Mouse (Mus musculus): ENCODE results near the gene Kxd1. TPM values are rescaled to one million over a fixed set of nuclear protein-coding genes. Genes with fewer than 3 reads are reported as not detected.

Gene Kxd1
- polyA plus RNA-seq, 1 experiment: 40.2 TPM

GRCm38 (mm10) chr8:70464162-70464561 lies 63.6 kb downstream of the Kxd1 start:
- peaks cover 99% of the 10 kb centered on the region for H3K36me3 ChIP-seq (replicated peaks; ENCODE audit: low read length)
- H3K4me3 ChIP-seq (replicated peaks): no peak overlapping the region
- H3K9me3 ChIP-seq: peaks cover 8% of the 10 kb centered on the region
- H3K4me1 ChIP-seq: peaks cover 92% of the 10 kb centered on the region
- no peaks in the 10 kb centered on the region for H3K27me3 ChIP-seq (replicated peaks)
- TF ChIP-seq FLI1 (IDR thresholded peaks at IDR 0.05; ENCODE audit: low read length): no peak
- no peak for TF ChIP-seq GATA1 (IDR thresholded peaks at IDR 0.05; ENCODE audit: borderline replicate concordance, low read length)

- Histone ChIP-seq H3K4me1 (peaks cover 90% of the 10 kb centered on the region), H3K4me3 (replicated peaks) (no peak overlapping the region), H3K27me3 (replicated peaks) (no peaks in the 10 kb centered on the region), H3K9me3 (peaks cover 8% of the 10 kb centered on the region), H3K36me3 (replicated peaks; ENCODE audit: low read length) (peaks cover 95% of the 10 kb centered on the region)
- TF ChIP-seq GATA1 (IDR thresholded peaks at IDR 0.05; ENCODE audit: borderline replicate concordance, low read length): no peak
- TF ChIP-seq FLI1 (IDR thresholded peaks at IDR 0.05; ENCODE audit: low read length): no peak
Measured at GRCm38 (mm10) chr8:70463306-70463705, 64.5 kb downstream of the Kxd1 start.

- TF ChIP-seq GATA1 (IDR thresholded peaks at IDR 0.05; ENCODE audit: borderline replicate concordance, low read length) (no peak), FLI1 (IDR thresholded peaks at IDR 0.05; ENCODE audit: low read length) (no peak)
- Histone ChIP-seq H3K4me1 (peaks cover 90% of the 10 kb centered on the region), H3K36me3 (replicated peaks; ENCODE audit: low read length) (peaks cover 95% of the 10 kb centered on the region), H3K9me3 (peaks cover 8% of the 10 kb centered on the region), H3K4me3 (replicated peaks) (no peak overlapping the region), H3K27me3 (replicated peaks) (no peaks in the 10 kb centered on the region)
Measured at GRCm38 (mm10) chr8:70462516-70462813, 65.3 kb downstream of the Kxd1 start.

- no peak overlapping the region for H3K4me3 ChIP-seq (replicated peaks)
- no peak for TF ChIP-seq GATA1 (IDR thresholded peaks at IDR 0.05; ENCODE audit: borderline replicate concordance, low read length)
- no peak for TF ChIP-seq FLI1 (IDR thresholded peaks at IDR 0.05; ENCODE audit: low read length)
- H3K9me3 ChIP-seq: peaks cover 8% of the 10 kb centered on the region
- peaks cover 90% of the 10 kb centered on the region for H3K4me1 ChIP-seq
- peaks cover 95% of the 10 kb centered on the region for H3K36me3 ChIP-seq (replicated peaks; ENCODE audit: low read length)
- no peaks in the 10 kb centered on the region for H3K27me3 ChIP-seq (replicated peaks)
Measured at GRCm38 (mm10) chr8:70461765-70462515, 65.8 kb downstream of the Kxd1 start.

- H3K9me3 ChIP-seq: peaks cover 8% of the 10 kb centered on the region
- H3K4me3 ChIP-seq (replicated peaks): no peak overlapping the region
- peaks cover 86% of the 10 kb centered on the region for H3K4me1 ChIP-seq
- TF ChIP-seq GATA1 (IDR thresholded peaks at IDR 0.05; ENCODE audit: borderline replicate concordance, low read length): no peak
- TF ChIP-seq FLI1 (IDR thresholded peaks at IDR 0.05; ENCODE audit: low read length): no peak
- no peaks in the 10 kb centered on the region for H3K27me3 ChIP-seq (replicated peaks)
- peaks cover 95% of the 10 kb centered on the region for H3K36me3 ChIP-seq (replicated peaks; ENCODE audit: low read length)
Measured at GRCm38 (mm10) chr8:70460606-70461005, 67.2 kb downstream of the Kxd1 start.

GRCm38 (mm10) chr8:70460199-70460598 lies 67.6 kb downstream of the Kxd1 start:
- Histone ChIP-seq H3K27me3 (replicated peaks) (no peaks in the 10 kb centered on the region), H3K9me3 (peaks cover 8% of the 10 kb centered on the region), H3K36me3 (replicated peaks; ENCODE audit: low read length) (peaks cover 95% of the 10 kb centered on the region), H3K4me3 (replicated peaks) (peak overlapping the region; percentile 51), H3K4me1 (peaks cover 86% of the 10 kb centered on the region)
- TF ChIP-seq GATA1 (IDR thresholded peaks at IDR 0.05; ENCODE audit: borderline replicate concordance, low read length): no peak
- TF ChIP-seq FLI1 (IDR thresholded peaks at IDR 0.05; ENCODE audit: low read length): no peak

- TF ChIP-seq GATA1 (IDR thresholded peaks at IDR 0.05; ENCODE audit: borderline replicate concordance, low read length): no peak
- no peak for TF ChIP-seq FLI1 (IDR thresholded peaks at IDR 0.05; ENCODE audit: low read length)
- Histone ChIP-seq H3K27me3 (replicated peaks) (no peaks in the 10 kb centered on the region), H3K36me3 (replicated peaks; ENCODE audit: low read length) (peaks cover 93% of the 10 kb centered on the region), H3K4me1 (peaks cover 83% of the 10 kb centered on the region), H3K9me3 (peaks cover 8% of the 10 kb centered on the region), H3K4me3 (replicated peaks) (no peak overlapping the region)
Measured at GRCm38 (mm10) chr8:70459636-70460035, 68.1 kb downstream of the Kxd1 start.

- peaks cover 85% of the 10 kb centered on the region for H3K4me1 ChIP-seq
- no peaks in the 10 kb centered on the region for H3K27me3 ChIP-seq (replicated peaks)
- no peak for TF ChIP-seq GATA1 (IDR thresholded peaks at IDR 0.05; ENCODE audit: borderline replicate concordance, low read length)
- no peak for TF ChIP-seq FLI1 (IDR thresholded peaks at IDR 0.05; ENCODE audit: low read length)
- H3K36me3 ChIP-seq (replicated peaks; ENCODE audit: low read length): peaks cover 93% of the 10 kb centered on the region
- H3K4me3 ChIP-seq (replicated peaks): peak overlapping the region; percentile 73
- H3K9me3 ChIP-seq: peaks cover 8% of the 10 kb centered on the region
Measured at GRCm38 (mm10) chr8:70458462-70458861, 69.3 kb downstream of the Kxd1 start.

Other genes with a start within 250 kb of the Kxd1 start
- gene Homer3, start 245.1 kb downstream of the Kxd1 start, polyA plus RNA-seq (2012; ENCODE audit: insufficient read depth, low replicate concordance): 192 and 246 TPM in 2 replicates
- gene Ddx49, start 225.5 kb downstream of the Kxd1 start, polyA plus RNA-seq (2012; ENCODE audit: insufficient read depth, low replicate concordance): 29.5 and 36.4 TPM in 2 replicates
- gene Cope, start 225.4 kb downstream of the Kxd1 start, polyA plus RNA-seq (2012; ENCODE audit: insufficient read depth, low replicate concordance): 335 and 566 TPM in 2 replicates
- gene Cers1, start 212.2 kb downstream of the Kxd1 start, polyA plus RNA-seq (2012; ENCODE audit: insufficient read depth, low replicate concordance): 0.55 and 1.8 TPM in 2 replicates
- 0.26 TPM in 1 of 2 replicates, not detected in the other for gene Gdf1, start 198.1 kb downstream of the Kxd1 start, polyA plus RNA-seq (2012; ENCODE audit: insufficient read depth, low replicate concordance)
- gene Upf1, start 174.7 kb downstream of the Kxd1 start, polyA plus RNA-seq (2012; ENCODE audit: insufficient read depth, low replicate concordance): 75.0 and 100 TPM in 2 replicates
- 0.27 TPM in 1 of 2 replicates, not detected in the other for gene Comp, start 154.4 kb downstream of the Kxd1 start, polyA plus RNA-seq (2012; ENCODE audit: insufficient read depth, low replicate concordance)
- gene Crtc1, start 88.4 kb downstream of the Kxd1 start, polyA plus RNA-seq (2012; ENCODE audit: insufficient read depth, low replicate concordance): 17.9 and 34.0 TPM in 2 replicates
- gene Klhl26, start 51.0 kb downstream of the Kxd1 start, polyA plus RNA-seq (2012; ENCODE audit: insufficient read depth, low replicate concordance): 10.3 and 19.1 TPM in 2 replicates
- not detected in 2 replicates for gene Tmem59l, start 40.6 kb downstream of the Kxd1 start, polyA plus RNA-seq (2012; ENCODE audit: insufficient read depth, low replicate concordance)
- gene Crlf1, start 34.8 kb downstream of the Kxd1 start, polyA plus RNA-seq (2012; ENCODE audit: insufficient read depth, low replicate concordance): not detected in 2 replicates
- 135 and 319 TPM in 2 replicates for gene Rex1bd, start 21.2 kb downstream of the Kxd1 start, polyA plus RNA-seq (2012; ENCODE audit: insufficient read depth, low replicate concordance)
- 499 and 989 TPM in 2 replicates for gene Uba52, start 17.2 kb downstream of the Kxd1 start, polyA plus RNA-seq (2012; ENCODE audit: insufficient read depth, low replicate concordance)
- gene Fkbp8, start 232 bp downstream of the Kxd1 start, polyA plus RNA-seq (2012; ENCODE audit: insufficient read depth, low replicate concordance): 3,667 and 5,102 TPM in 2 replicates
- gene Ell, start 11.5 kb upstream of the Kxd1 start, polyA plus RNA-seq (2012; ENCODE audit: insufficient read depth, low replicate concordance): 58.8 and 65.3 TPM in 2 replicates
- 165 and 201 TPM in 2 replicates for gene Isyna1, start 66.4 kb upstream of the Kxd1 start, polyA plus RNA-seq (2012; ENCODE audit: insufficient read depth, low replicate concordance)
- gene Ssbp4, start 80.9 kb upstream of the Kxd1 start, polyA plus RNA-seq (2012; ENCODE audit: insufficient read depth, low replicate concordance): 1,561 and 3,509 TPM in 2 replicates
- 19.0 and 34.7 TPM in 2 replicates for gene Lrrc25, start 88.2 kb upstream of the Kxd1 start, polyA plus RNA-seq (2012; ENCODE audit: insufficient read depth, low replicate concordance)
- 2.5 and 4.5 TPM in 2 replicates for gene Gdf15, start 104.5 kb upstream of the Kxd1 start, polyA plus RNA-seq (2012; ENCODE audit: insufficient read depth, low replicate concordance)
- gene Pgpep1, start 132.4 kb upstream of the Kxd1 start, polyA plus RNA-seq (2012; ENCODE audit: insufficient read depth, low replicate concordance): 10.2 and 10.5 TPM in 2 replicates
- 103 and 569 TPM in 2 replicates for gene Lsm4, start 145.3 kb upstream of the Kxd1 start, polyA plus RNA-seq (2012; ENCODE audit: insufficient read depth, low replicate concordance)
- gene Jund, start 171.0 kb upstream of the Kxd1 start, polyA plus RNA-seq (2012; ENCODE audit: insufficient read depth, low replicate concordance): 972 and 2,520 TPM in 2 replicates
- gene Iqcn, start 175.5 kb upstream of the Kxd1 start, polyA plus RNA-seq (2012; ENCODE audit: insufficient read depth, low replicate concordance): not detected in 2 replicates
- 0.26 TPM in 1 of 2 replicates, not detected in the other for gene Gm3336, start 190.6 kb upstream of the Kxd1 start, polyA plus RNA-seq (2012; ENCODE audit: insufficient read depth, low replicate concordance)
- gene Pde4c, start 195.8 kb upstream of the Kxd1 start, polyA plus RNA-seq (2012; ENCODE audit: insufficient read depth, low replicate concordance): 0.03 TPM in 1 of 2 replicates, not detected in the other
- gene Rab3a, start 226.7 kb upstream of the Kxd1 start, polyA plus RNA-seq (2012; ENCODE audit: insufficient read depth, low replicate concordance): 7.8 and 38.4 TPM in 2 replicates
- 99.7 and 186 TPM in 2 replicates for gene Mpv17l2, start 233.0 kb upstream of the Kxd1 start, polyA plus RNA-seq (2012; ENCODE audit: insufficient read depth, low replicate concordance)
- 51.5 and 59.4 TPM in 2 replicates for gene Pik3r2, start 248.8 kb upstream of the Kxd1 start, polyA plus RNA-seq (2012; ENCODE audit: insufficient read depth, low replicate concordance)

Measured in megakaryocyte, embryonic 14.5 days (primary cell).